Mouse (Mus musculus) cerebellum, adult 18-20 months (tissue): Measurements from ENCODE around the gene Car10.
A peak's percentile ranks its signal among the peaks of the same experiment; 100 is the strongest.

Experiments
- DNase-seq, 2 experiments: peaks; one replicate each; pipeline ENCODE4 v3.0.0; 2021

The Car10 gene

DNA sequence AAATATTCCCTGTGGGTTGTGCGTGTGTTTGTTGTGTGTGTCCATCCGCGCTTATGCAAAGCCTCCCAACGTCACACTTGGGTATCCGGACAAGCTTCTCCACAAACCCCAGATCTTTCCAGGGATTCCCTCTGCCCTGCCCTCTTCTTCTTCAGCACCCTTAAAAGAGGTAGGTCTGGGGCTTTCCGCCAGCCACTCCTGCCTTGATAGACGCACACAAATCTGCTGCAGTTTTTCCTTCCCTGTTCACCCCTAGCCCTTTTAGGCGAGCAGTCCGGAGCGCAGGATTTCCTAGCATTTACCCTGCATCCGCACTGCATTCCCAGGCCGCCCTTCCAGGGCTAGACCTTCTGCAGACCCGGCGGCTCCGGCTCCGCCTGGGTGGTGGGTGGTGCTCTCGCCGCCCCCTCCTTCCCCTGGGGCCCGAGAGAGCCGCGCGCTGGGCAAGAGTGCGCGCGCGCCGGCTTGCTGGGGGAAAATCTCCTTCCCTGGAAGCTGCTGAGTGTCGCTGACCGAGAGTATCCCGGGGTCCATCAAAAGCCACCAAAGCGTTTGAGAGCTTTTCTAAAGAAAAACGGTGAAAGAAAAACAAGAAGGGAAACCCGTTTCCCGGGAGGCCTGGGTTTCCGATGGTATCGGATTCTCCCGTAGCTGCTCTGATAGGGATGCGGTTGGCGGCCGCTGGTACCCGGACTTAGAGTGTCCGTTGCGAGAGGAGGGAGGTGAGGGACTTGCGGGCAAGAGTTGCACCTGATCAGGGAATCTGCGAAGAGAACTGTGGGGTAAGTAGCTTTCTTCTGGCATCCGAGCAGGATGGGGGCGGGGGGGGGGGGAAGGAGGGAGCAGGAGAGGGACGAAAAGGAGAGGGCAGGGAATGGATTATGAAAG is at the start of gene Car10:
Gene Car10 (plus strand): TSS at position 88 of the 888 bp plus-strand sequence.
- peak; percentile 72 to 82 for DNase-seq

DNA sequence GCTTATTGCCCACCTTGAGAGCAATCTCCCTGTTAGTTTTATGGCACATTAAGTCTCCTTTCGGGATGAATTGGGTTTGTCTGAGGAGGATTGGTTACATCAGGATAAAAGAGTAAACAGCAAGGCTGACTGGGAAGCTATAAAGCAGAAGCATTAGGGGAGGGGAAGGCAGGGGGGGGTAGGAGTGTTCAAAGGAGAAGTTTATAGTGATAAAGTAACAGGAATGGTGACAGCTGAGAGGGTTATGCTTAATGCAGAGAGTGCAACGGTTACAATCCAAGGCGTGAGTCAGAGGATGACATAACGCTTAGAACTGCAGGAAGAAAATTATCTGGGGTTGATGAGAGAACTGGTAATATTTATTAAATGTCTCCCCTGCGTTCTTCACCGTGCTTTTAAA is 32.8 kb upstream of the Car10 start:
- DNase-seq, result no peak

DNA sequence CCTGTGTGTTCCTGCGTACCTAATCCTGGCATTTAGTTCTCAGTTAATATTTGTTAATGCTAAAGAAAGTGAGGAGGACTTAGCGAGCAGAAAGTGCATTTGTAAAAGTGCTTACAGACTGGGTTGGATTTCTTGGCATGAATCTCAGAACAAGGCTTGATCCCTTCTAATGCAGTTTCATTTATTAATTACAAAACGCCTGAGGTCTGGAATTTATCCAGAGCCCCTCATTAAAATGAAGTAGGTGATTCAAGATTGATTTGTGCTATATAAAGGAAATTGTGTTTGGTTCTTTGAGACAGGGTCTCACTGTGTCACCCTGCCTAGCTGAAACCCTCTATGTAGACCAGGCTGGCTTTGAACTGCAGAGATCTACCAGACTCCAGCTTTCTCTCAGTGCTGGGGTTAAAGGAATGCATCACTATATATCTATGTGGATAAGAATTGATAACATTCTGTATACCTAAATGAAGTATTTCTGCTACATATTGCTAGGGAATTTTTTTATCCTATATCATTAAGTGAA is 32.1 kb upstream of the Car10 start:
- no peak for DNase-seq

DNA sequence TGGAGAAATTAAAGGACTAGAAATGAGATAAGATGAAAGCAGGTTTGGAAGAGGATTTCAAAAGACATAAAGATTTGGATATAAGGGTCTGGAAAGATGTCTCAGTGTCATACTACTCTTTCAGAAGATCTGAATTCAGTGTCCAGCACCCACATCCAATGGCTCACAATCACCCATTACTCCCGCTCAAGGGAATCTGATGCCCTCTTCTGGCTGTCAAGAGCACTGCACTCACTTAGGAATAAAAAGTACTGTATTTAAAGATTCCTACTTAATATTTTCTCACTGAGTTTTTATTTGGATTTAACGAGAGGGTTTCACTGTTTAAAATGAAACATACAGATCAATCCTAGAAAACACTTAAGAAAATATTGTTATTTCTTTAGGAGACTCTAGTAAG is 2.2 kb upstream of the Car10 start:
- peak in 1 of 2 experiments; percentile 21 for DNase-seq

DNA sequence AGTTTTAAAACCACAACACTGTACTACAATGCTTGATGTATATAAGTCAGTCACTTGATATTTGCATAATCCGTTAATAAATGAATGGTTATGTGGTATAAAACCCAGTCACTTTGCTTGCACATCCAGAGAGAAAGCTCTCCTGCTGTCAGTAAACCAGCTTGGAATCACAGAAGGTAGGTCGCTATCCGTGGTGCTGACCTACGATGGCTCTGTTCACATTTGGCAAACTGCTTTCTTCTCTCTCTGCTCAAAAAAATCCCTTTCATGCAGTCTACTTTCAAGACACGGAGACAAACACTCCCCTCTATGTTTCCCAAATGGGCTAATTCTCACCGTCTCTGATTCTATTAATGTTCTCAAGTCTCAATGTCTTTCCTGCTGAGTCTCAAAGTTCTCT is 827 bp upstream of the Car10 start:
- DNase-seq, result peak; percentile 21 to 38

DNA sequence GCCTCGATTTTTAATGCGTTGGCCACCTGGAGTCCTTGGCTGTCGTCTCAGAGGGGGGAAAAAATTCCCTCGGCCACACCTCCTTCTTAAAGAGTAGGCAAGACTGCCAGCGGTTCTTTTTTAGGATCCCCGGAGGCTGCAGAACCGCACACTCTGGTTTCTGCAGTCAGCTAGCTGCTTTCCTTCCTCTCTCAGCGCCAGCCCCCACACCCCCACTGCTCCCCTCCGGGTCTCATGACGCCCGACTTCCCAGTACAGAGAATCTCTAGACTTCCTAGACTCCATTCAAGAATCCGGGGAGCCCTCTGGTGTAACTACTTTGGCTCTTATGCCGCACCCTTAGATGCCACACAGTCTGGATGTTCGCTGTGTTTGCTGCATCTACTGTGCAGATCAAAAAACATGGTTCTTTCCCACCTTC is 387 bp upstream of the Car10 start:
- DNase-seq, result peak; percentile 59 to 63

DNA sequence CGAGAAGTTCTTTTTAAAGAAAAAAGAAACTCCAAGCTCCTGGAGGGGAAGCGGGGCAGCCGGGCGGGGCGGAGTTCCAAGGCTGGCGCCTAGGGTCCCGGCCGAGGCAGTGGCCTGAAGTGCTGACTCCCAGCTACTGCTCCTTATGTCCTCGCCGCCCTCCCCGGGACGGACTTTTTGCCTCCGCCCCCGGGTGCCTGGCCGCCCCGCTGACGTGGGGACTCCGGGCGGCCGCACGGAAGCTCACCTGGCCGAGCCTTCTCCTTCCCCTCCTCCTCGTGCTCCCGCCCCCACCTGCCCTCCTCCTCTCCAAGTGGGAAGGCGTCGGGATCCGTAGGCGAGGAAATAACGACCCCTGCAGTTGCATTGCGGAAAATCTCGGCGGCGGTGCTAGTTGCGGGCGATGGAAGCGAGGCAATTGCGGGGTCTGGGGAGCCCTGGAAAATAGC is 1.1 kb downstream of the Car10 start:
- peak; percentile 83 to 87 for DNase-seq

DNA sequence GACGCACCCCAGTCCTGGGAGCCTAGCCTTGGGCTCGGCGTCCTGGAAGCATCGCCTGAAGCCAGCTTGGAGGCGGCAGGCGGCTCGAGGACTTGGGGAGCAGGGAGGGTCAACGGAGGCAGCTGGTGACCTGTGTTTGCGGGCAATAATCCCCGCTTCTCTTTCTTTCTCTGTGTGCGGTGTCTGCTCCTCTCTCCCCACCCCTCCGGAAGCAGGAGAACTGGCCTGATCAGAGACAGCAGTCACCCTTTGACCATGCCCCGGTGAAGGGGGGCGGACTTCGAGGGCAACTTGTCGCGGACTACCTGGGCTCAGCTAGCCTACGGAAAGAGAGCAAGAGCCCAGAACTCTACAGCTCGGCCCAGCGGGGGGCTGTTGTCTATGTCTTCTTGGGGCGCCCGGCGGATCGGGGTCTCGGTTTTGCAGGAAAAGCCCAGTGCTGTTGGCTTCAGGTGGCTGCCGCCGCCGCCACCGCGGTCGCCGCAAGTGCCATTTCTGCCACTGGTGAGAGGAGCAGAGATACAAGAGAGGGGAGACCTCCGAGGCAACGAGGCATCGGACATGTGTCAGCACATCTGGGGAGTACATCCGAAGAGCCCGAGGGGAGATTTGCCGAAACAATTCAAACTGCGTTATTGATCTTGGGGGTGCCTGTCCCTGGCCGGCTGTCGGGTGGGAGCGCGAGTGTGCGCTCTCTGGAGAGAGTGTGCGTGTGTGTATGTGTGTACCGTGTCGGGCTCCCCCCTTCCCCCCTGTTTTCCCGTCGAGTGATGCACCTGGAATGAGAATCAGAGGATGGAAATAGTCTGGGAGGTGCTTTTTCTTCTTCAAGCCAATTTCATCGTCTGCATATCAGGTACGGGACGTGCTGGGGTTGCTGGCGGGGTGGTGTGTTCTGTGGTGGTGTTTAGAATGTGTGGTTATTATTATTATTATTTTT is 1.9 kb downstream of the Car10 start:
- DNase-seq, result peak; percentile 63 to 71

DNA sequence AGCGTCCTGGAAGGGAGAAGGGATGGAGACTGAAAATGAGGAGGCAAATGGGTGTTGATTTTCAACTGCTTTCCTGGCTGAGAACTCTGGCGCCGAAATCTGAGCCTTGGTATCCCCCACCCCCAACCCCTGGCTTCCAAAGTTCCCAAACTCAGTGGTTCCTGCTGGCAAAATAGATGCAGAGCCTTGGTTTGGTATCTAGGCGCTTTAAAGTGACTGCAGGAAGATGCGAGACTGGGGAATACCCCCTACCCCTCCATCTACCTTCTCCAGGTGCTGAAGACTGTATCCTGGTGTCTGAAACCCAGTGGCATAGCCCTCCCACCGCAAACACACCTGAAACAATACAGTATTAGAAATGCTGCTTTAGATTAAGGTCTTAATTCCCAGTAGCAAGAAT is 2.8 kb downstream of the Car10 start:
- peak; percentile 24 to 50 for DNase-seq

DNA sequence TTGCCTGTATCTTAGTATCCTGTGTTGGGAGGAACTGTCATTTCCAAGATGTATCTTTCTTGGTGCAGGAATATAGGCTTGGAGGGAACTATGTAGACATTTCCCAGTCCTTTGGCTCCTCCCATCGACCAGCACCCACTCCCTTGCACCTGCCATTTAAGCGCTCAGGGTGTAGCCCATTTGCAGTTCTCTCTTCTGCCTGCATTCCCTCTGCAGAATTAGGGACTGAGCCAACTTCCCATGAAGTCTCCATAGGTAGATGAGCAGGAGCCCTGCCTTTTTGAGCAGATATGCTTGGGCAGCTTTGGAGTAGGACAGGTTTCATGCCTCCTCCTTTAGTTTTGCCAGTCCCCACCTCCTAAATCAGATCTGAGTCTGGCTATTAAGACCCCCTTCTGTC is 3.3 kb downstream of the Car10 start:
- DNase-seq, result peak; percentile 71 to 74

DNA sequence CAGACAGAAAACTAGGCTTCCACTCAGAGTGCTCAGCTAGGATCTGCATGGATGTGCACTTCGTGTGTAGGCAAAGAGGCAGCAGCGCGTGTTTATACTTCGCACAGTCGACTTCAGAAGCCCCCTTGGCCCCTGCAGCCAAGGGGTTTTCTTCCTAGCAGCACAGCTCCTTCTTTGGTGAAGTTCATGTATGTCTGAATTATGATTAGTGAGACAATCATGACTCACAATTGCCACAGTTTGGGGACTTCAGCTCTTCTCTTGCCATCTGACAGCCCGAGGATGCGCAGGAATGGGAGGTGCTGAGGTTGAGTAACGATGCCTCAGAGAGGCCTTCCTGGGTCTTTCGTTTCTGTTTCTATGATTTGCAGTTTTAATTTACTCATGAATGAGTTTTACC is 4.5 kb downstream of the Car10 start:
- peak; percentile 33 to 45 for DNase-seq

DNA sequence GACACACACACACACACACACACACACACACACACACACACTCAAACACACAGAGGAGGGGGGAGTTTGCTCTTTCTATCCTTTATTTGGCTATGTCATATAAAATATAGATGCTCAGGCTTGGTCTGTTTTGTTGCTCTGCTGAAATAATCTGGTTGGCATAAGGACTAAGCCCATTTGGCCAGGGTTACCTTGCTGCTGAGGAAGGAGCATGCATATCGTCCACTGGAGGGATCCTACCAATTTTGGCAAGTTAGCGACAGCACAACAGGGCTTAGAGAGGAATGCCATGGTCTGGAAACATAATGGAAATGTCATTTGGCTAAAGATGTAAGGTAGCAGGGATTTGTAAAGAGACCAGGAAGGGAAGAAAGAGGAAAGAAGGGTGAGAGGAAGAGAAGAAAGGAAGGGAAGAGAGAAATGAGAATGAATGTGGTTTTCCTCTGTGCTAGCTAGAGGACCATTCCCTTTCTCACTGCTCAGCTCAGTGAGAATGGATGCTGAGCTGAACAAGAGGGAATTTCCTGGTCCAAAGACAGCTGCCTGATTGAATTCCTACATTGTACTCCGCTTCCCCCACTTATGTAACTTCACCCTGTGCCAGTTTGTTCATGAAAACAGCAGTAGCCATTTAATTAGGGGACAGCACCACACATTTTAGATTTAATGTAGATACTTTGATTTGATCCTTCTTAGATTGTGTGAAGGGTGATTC is 5.4 kb downstream of the Car10 start:
- DNase-seq, result peak; percentile 67 to 74

DNA sequence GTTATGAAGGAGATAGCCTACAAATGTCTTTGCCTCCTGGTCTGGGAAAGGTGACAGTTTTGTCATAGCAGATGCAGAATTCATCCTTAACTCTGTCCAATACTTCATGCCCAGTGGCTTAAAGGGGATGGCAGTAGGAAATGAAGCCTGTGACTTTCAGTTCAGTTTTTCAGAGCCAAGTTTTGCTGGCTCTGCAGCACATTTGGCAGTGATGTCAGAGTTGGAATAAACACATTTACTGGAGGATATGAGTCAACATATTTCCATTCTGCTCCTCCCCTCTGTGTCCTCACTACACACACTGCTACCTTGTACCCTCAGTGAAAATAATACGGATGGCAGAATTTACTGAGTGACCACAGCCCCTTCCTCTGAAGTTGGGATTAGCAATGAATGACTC is 11.6 kb downstream of the Car10 start:
- peak; percentile 67 to 84 for DNase-seq

DNA sequence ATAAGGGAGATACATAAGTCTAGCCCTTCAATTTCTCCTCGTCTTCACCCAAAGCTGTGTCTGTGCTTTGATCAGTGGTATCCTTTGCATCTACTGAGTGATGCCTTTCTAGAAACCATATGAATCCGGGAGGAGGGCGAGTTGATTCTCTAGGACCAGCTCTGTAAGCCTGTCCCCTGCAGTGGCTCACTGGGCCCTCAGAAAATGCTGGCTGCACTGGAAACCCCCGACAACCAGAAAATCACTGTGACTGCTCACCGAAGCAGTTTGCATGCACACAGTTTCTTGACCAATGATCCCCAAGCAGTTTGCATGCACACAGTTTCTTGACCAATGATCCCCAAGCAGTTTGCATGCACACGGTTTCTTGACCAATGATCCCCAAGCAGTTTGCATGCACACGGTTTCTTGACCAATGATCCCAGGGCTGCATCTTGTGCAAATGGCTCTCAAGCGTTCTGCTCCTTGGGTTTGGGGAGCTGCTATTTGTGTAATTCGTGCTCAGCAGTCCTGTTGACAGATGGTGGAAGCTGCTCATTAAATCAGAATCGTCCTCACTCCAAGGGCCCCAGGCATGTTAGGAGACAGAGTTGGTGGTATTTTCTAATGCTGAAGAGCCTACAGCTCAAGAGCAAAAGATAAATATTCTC is 23.1 kb downstream of the Car10 start:
- DNase-seq, result peak; percentile 62 to 74

DNA sequence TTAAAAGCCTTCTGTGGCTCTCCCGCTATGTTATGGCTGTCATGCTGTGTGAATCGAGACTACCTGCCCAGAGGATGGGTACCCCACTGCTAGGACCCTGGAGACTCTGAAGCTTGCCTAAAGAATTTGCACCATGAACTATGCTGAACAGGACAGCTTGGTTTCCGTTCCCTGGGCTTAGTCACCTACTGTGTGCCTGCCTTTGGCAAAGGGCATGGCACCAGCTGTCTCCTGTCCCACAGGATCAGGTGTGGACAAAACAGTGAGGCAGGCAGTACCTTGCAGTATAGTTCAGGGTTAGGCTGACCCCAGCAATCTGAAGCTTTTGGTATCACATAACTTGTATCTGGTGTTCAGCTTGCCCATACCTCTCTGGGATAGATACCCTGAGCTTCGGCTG is 25.9 kb downstream of the Car10 start:
- DNase-seq, result peak; percentile 69 to 73

DNA sequence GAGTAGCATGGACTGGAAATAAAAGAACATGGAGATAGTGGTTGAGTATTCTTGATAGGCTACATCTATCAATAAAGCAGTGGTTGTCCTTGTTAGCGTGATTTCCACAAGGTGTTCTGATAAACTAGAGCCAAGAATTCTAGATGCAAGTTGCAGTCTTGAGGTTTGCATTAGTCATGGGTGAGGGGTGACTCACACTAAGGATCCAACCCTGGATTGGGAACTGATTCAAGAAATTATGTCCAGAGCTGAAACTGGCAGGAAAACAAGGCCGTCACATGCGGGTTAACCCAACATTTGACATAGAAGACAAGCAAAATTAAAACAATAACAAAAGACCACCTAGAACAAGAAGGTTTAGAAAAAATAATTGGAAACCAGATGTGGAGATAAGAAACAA is 28.6 kb downstream of the Car10 start:
- DNase-seq, result peak in 1 of 2 experiments; percentile 21

DNA sequence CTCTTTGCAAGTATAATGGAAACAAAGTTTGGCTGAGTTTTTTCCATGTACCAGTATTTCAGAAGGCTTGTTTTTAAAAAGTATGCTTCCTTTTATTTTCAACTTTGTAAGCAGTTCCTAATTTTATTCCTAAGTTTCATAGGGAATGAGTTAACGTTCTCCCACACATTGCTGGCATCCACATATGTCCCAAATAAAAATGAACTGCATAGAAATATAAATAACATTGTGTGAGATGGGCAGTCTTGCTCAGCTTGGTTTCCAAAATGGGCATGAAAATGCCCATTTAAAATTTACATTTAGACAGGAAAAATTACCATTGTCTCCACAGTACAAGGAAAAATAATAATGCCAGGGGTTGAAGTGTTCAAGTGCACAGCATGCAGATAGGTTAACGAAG is 30.7 kb downstream of the Car10 start:
- DNase-seq, result no peak

DNA sequence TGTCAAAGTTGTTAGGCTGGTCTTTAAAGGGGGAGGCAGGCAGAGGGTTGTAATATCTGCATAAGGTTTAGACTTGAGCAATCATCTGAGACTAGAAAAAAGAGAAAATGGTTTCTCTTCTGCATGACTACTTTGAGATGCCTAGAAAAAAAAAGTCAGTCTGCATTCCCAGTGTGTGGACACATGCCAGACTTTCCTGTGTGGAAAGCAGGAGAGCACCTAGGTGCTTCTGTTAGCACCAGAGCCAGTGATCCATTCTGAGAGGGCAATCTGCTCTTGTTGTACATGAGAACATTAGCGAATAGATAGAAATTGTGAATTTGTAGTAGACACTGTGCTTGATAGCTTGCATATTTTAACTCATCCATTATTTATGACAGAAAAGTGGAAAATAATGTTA is 40.0 kb downstream of the Car10 start:
- peak; percentile 76 to 82 for DNase-seq

DNA sequence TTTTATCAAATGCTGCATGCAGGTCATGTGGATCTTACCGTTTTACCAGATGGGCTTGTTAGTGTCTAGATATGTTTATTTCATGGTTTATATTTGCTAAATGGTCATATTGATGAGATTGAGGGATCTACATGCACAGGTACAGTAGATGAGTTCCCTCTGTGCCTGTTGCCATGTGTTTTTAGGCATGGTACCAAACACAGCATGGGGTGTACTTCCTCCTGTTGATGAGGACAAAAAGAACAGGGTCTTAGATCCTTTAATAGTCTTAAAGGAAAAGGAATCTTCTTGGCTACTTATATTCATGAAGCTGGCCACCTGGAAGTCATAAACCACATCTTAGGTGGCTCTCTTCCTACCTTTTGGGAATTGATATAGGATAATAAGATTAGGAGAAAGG is 43.9 kb downstream of the Car10 start:
- DNase-seq, result peak; percentile 57 to 66

DNA sequence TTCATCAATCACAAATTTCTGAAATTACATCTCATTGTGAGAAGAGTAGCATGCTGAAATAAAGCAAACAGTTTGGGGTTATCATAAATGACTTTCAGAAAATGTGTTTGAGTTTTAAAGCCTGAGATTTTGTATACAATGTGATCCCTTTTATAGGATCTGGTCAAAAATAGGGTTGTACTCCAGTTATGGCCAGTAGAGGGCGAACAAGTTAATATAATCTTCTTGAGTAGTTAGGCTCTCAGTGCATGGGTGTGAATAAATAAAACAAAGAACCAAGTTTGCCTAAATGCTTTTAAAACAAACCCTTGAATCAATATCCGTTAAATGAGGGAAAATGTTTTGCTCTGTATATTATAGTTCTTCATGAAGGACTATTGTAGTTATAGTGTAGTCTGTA is 46.7 kb downstream of the Car10 start:
- peak; percentile 66 to 67 for DNase-seq

DNA sequence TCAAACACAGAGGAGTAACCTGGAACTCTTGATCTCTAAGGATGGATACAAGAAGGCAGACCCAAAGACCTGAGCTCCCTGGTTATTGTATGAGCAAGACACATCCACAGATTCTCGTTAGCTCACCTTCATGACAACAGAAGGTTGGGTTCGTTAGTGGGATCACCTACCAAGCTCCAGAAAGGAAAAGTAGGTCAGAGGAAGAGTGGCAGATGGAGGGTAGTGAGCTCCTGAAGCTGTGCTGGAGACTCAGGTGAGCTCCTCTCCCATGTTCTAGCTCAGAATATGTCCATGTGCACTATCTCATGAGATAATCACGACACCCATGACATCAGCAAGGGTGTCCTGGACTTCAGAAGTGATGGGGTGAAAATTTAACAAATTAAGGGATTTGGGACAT is 57.1 kb downstream of the Car10 start:
- DNase-seq, result peak; percentile 69 to 87

DNA sequence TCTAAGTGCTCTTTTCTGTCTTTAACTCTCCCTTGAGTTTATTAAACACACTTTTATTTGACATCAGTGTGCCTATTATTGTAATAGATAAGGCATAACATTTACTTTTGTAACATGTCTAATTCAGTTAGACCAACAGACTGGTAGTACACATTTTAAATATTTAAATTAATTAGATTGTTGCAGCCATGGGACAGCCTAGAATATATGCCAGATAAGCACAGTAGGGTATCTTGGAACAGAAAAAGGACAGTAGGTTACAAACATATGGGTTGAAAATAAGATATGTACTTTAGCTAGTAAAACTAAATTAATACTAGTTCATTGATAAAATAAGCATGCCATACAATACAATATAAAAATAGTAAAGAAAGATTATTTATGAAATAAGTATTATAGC is 74.6 kb downstream of the Car10 start:
- no peak for DNase-seq
